Mouse (Mus musculus) embryonic fibroblast, embryonic 13.5 days (primary cell): ENCODE measurements around the gene Mthfd1l.

Experiments
- CTCF ChIP-seq: IDR thresholded peaks from 2 replicates; pipeline ENCODE4 v1.5.1; 2011; ENCODE audit warnings: mild to moderate bottlenecking, control low read depth, low read length, moderate library complexity, borderline replicate concordance; ENCODE audit not compliant: insufficient read depth
- POLR2A ChIP-seq: IDR thresholded peaks from 2 replicates; pipeline ENCODE4 v1.6.1; 2011; ENCODE audit warnings: low read depth, mild to moderate bottlenecking, control low read depth, low read length, moderate library complexity

DNA sequence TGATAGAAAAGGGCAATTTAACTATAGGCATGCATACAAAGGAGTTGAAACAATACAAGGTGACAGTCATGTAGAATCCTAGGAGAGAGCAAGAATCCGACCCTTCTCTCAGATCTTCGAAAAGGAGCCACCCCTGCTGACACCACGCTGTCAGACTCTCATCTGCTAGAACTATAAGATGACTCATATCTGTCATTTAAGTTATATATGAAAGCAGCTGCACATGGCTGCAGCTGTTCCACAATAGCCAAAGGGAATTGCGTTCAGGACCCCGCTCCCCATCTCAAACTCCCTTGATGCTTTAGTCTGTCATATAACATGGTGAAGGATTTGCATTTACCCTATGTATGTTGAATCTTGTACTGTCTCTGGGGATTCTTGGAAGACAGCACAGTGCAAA lies 201.3 kb downstream of the Mthfd1l start:
- no peak for TF ChIP-seq POLR2A
- TF ChIP-seq CTCF, result no peak
